Mouse (Mus musculus): ENCODE results near the gene Tas2r118. TPM values are rescaled to one million over a fixed set of nuclear protein-coding genes. Genes with fewer than 3 reads are reported as not detected.

Tas2r118 gene
- polyA plus RNA-seq (2012; rRNA removed), result not detected in 2 replicates
- not detected in 2 replicates for polyA plus RNA-seq (2014; fragmentation: Nextera tagmentation; extraction: Ambion mirVana)

GRCm38 (mm10) chr6:23969960-23970359, at the start of gene Tas2r118:
Tas2r118 (minus strand) TSS chr6:23970060.
- Histone ChIP-seq H3K9me3 (ENCODE audit: control insufficient read depth, low read length) (no peaks in the 10 kb centered on the region), H3K4me3 (ENCODE audit: insufficient read depth in 1 of 2, low read depth in 2 of 2, low read length in 2 of 2) (no peak within 1 kb of the TSS), H3K36me3 (replicated peaks; ENCODE audit: control insufficient read depth, insufficient read depth, low read depth) (no peaks in the 10 kb centered on the region), H3K27me3 (ENCODE audit: control insufficient read depth, insufficient read depth, low read length) (no peaks in the 10 kb centered on the region), H3K4me2 (ENCODE audit: low read depth) (no peak within 1 kb of the TSS), H3K9ac (replicated peaks) (no peak within 1 kb of the TSS), H3K27ac (no peak within 1 kb of the TSS), H3K4me1 (replicated peaks; ENCODE audit: control insufficient read depth in 2 of 2, insufficient read depth in 2 of 2, low read length in 1 of 2) (no peaks in the 10 kb centered on the region)
- TF ChIP-seq EP300 (IDR thresholded peaks at IDR 0.05; ENCODE audit: low read depth) (no peak), CTCF (IDR thresholded peaks at IDR 0.05; ENCODE audit: low read depth) (no peak)
- ATAC-seq (ENCODE audit: insufficient read depth) (no peak), DNase-seq (ENCODE audit: low read depth in 3 of 3, low spot score in 3 of 3) (no peak)
- 66% methylated on average over 5 of the region's 5 CpGs for WGBS (ENCODE audit: insufficient replicate concordance)

- H3K9me3 ChIP-seq (ENCODE audit: control insufficient read depth, low read length), result no peaks in the 10 kb centered on the region
- no peak overlapping the region for H3K27ac ChIP-seq
- TF ChIP-seq CTCF (IDR thresholded peaks at IDR 0.05; ENCODE audit: low read depth) (no peak), EP300 (IDR thresholded peaks at IDR 0.05; ENCODE audit: low read depth) (no peak)
- no peak for DNase-seq (ENCODE audit: low read depth in 3 of 3, low spot score in 3 of 3)
- no peaks in the 10 kb centered on the region for H3K27me3 ChIP-seq (ENCODE audit: control insufficient read depth, insufficient read depth, low read length)
- WGBS (ENCODE audit: insufficient replicate concordance), result 72% methylated on average over 5 of the region's 5 CpGs
- H3K4me3 ChIP-seq (ENCODE audit: insufficient read depth in 1 of 2, low read depth in 2 of 2, low read length in 2 of 2), result no peak overlapping the region
- ATAC-seq (ENCODE audit: insufficient read depth), result no peak
- no peaks in the 10 kb centered on the region for H3K4me1 ChIP-seq (replicated peaks; ENCODE audit: control insufficient read depth in 2 of 2, insufficient read depth in 2 of 2, low read length in 1 of 2)
- no peak overlapping the region for H3K4me2 ChIP-seq (ENCODE audit: low read depth)
- no peaks in the 10 kb centered on the region for H3K36me3 ChIP-seq (replicated peaks; ENCODE audit: control insufficient read depth, insufficient read depth, low read depth)
- H3K9ac ChIP-seq (replicated peaks), result no peak overlapping the region
These were observed 48.5 kb upstream of the Tas2r118 start for GRCm38 (mm10) chr6:24018320-24018719.

- Histone ChIP-seq H3K4me3 (ENCODE audit: insufficient read depth in 1 of 2, low read depth in 2 of 2, low read length in 2 of 2) (no peak overlapping the region), H3K9me3 (ENCODE audit: control insufficient read depth, low read length) (no peaks in the 10 kb centered on the region), H3K27me3 (ENCODE audit: control insufficient read depth, insufficient read depth, low read length) (no peaks in the 10 kb centered on the region), H3K27ac (no peak overlapping the region), H3K4me2 (ENCODE audit: low read depth) (no peak overlapping the region), H3K36me3 (replicated peaks; ENCODE audit: control insufficient read depth, insufficient read depth, low read depth) (no peaks in the 10 kb centered on the region), H3K4me1 (replicated peaks; ENCODE audit: control insufficient read depth in 2 of 2, insufficient read depth in 2 of 2, low read length in 1 of 2) (no peaks in the 10 kb centered on the region), H3K9ac (replicated peaks) (no peak overlapping the region)
- no peak for TF ChIP-seq EP300 (IDR thresholded peaks at IDR 0.05; ENCODE audit: low read depth)
- no peak for TF ChIP-seq CTCF (IDR thresholded peaks at IDR 0.05; ENCODE audit: low read depth)
- no peak for ATAC-seq (ENCODE audit: insufficient read depth)
- DNase-seq (ENCODE audit: low read depth in 3 of 3, low spot score in 3 of 3), result no peak
- WGBS (ENCODE audit: insufficient replicate concordance), result 32% methylated on average over 2 of the region's 2 CpGs
These were observed 23.4 kb upstream of the Tas2r118 start for GRCm38 (mm10) chr6:23993276-23993675.

- H3K9ac ChIP-seq (replicated peaks), result no peak overlapping the region
- no peak overlapping the region for H3K27ac ChIP-seq
- ATAC-seq (ENCODE audit: insufficient read depth) (no peak), DNase-seq (ENCODE audit: low read depth in 3 of 3, low spot score in 3 of 3) (no peak)
- no peak for TF ChIP-seq EP300 (IDR thresholded peaks at IDR 0.05; ENCODE audit: low read depth)
- no peak for TF ChIP-seq CTCF (IDR thresholded peaks at IDR 0.05; ENCODE audit: low read depth)
- H3K4me3 ChIP-seq (ENCODE audit: insufficient read depth in 1 of 2, low read depth in 2 of 2, low read length in 2 of 2), result no peak overlapping the region
- no peaks in the 10 kb centered on the region for H3K9me3 ChIP-seq (ENCODE audit: control insufficient read depth, low read length)
- H3K36me3 ChIP-seq (replicated peaks; ENCODE audit: control insufficient read depth, insufficient read depth, low read depth), result no peaks in the 10 kb centered on the region
- no peak overlapping the region for H3K4me2 ChIP-seq (ENCODE audit: low read depth)
- no peaks in the 10 kb centered on the region for H3K4me1 ChIP-seq (replicated peaks; ENCODE audit: control insufficient read depth in 2 of 2, insufficient read depth in 2 of 2, low read length in 1 of 2)
- H3K27me3 ChIP-seq (ENCODE audit: control insufficient read depth, insufficient read depth, low read length), result no peaks in the 10 kb centered on the region
- 35% methylated on average over 3 of the region's 3 CpGs for WGBS (ENCODE audit: insufficient replicate concordance)
These were observed 21.0 kb upstream of the Tas2r118 start for GRCm38 (mm10) chr6:23990687-23991387.

GRCm38 (mm10) chr6:23986293-23986692, 16.4 kb upstream of the Tas2r118 start:
- H3K27me3 ChIP-seq (ENCODE audit: control insufficient read depth, insufficient read depth, low read length), result no peaks in the 10 kb centered on the region
- H3K4me2 ChIP-seq (ENCODE audit: low read depth), result no peak overlapping the region
- TF ChIP-seq EP300 (IDR thresholded peaks at IDR 0.05; ENCODE audit: low read depth) (no peak), CTCF (IDR thresholded peaks at IDR 0.05; ENCODE audit: low read depth) (no peak)
- no peaks in the 10 kb centered on the region for H3K9me3 ChIP-seq (ENCODE audit: control insufficient read depth, low read length)
- H3K4me1 ChIP-seq (replicated peaks; ENCODE audit: control insufficient read depth in 2 of 2, insufficient read depth in 2 of 2, low read length in 1 of 2), result no peaks in the 10 kb centered on the region
- WGBS (ENCODE audit: insufficient replicate concordance), result 49% methylated on average over 1 of the region's 1 CpGs
- H3K27ac ChIP-seq, result no peak overlapping the region
- no peak for DNase-seq (ENCODE audit: low read depth in 3 of 3, low spot score in 3 of 3)
- no peak overlapping the region for H3K4me3 ChIP-seq (ENCODE audit: insufficient read depth in 1 of 2, low read depth in 2 of 2, low read length in 2 of 2)
- no peaks in the 10 kb centered on the region for H3K36me3 ChIP-seq (replicated peaks; ENCODE audit: control insufficient read depth, insufficient read depth, low read depth)
- no peak overlapping the region for H3K9ac ChIP-seq (replicated peaks)
- ATAC-seq (ENCODE audit: insufficient read depth), result no peak

Measured in liver, embryonic 14.5 days (tissue).